Mouse (Mus musculus): Measurements from ENCODE around the gene Hmgb3. TPM values are rescaled to one million over a fixed set of nuclear protein-coding genes. Genes with fewer than 3 reads are reported as not detected.

Gene Hmgb3
- polyA plus RNA-seq, 1 experiment from 2014 or later: 719 TPM

DNA sequence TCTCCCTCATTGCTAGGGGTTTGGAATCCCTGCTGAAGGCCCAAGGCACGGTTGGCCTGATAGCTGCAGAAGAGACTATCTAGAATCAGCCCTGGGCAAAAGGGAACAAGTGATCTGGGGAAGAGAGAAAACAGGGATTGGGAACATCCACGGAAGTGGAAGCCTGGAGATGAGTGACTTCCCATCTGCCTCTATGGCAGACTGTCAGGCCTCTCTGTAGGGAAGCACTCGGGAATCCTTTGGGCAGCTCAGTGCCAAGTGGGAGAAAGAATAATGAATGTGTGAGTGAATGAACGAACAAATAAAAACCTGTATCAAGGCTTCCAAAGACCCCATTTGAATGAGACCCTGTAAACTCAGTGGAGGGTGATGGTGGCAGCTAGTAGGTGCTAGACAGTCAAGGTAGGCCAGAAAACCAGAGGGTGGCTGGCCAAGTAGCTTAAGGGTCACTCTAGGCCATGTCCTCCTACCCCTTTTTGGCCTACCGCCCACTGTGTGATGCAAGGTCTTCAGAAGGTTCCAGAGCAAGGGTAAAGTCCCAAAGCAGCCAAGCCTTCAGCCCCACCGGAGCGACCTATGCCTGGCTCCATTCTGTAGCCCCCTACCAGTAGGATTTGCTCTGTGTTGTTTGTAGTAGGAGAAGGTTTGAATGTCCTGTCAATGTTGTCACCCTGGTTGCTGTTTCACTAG is 14.8 kb upstream of the Hmgb3 start:
- Histone ChIP-seq H3K4me3 (no peak overlapping the region), H3K9me3 (replicated peaks) (no peaks in the 10 kb centered on the region)
- 85% methylated on average over 7 of the region's 7 CpGs for WGBS

GRCm38 (mm10) chrX:71544731-71545130 is 11.0 kb upstream of the Hmgb3 start:
- H3K4me3 ChIP-seq: no peak overlapping the region
- no peaks in the 10 kb centered on the region for H3K4me1 ChIP-seq
- no peak overlapping the region for H3K27ac ChIP-seq (replicated peaks)
- no peaks in the 10 kb centered on the region for H3K36me3 ChIP-seq
- WGBS: 72% methylated on average over 5 of the region's 5 CpGs
- H3K27me3 ChIP-seq (ENCODE audit: low read depth, poor library complexity, severe bottlenecking): peaks cover 8% of the 10 kb centered on the region; the same call in 1 of the 2 replicates
- DNase-seq (ENCODE audit: low spot score): no peak
- no peaks in the 10 kb centered on the region for H3K9me3 ChIP-seq (replicated peaks)

More for the DNA sequence above, 14.8 kb upstream of the Hmgb3 start:
- no peaks in the 10 kb centered on the region for H3K36me3 ChIP-seq
- DNase-seq (ENCODE audit: low spot score): no peak
- peaks cover 8% of the 10 kb centered on the region; the same call in 1 of the 2 replicates for H3K27me3 ChIP-seq (ENCODE audit: low read depth, poor library complexity, severe bottlenecking)
- H3K4me1 ChIP-seq: no peaks in the 10 kb centered on the region
- no peak overlapping the region for H3K27ac ChIP-seq (replicated peaks)

DNA sequence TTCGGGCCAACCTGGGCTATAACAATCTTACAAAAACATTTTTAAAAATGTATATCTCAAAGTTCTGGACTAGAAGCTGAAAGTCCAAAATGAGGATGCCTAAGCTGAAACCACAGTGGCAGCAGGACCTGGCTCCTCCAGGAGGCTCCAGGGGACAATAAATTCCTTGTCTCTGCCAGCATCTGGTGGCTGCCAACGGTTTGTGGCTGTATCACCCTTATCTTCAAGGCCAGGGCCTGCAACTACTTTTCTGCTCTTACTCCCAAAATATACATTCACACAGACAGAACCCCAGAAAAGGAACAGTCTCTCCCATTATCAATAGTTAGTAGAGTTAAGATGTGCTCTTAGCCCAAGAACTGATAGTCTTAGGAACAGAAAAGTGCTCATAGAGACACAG is 10.6 kb upstream of the Hmgb3 start:
- H3K4me3 ChIP-seq: no peak overlapping the region
- H3K9me3 ChIP-seq (replicated peaks): no peaks in the 10 kb centered on the region
- no peak overlapping the region for H3K27ac ChIP-seq (replicated peaks)
- H3K36me3 ChIP-seq: no peaks in the 10 kb centered on the region
- H3K27me3 ChIP-seq (ENCODE audit: low read depth, poor library complexity, severe bottlenecking): peaks cover 8% of the 10 kb centered on the region; the same call in 1 of the 2 replicates
- no peak for DNase-seq (ENCODE audit: low spot score)
- 80% methylated on average over 2 of the region's 2 CpGs for WGBS
- H3K4me1 ChIP-seq: no peaks in the 10 kb centered on the region

DNA sequence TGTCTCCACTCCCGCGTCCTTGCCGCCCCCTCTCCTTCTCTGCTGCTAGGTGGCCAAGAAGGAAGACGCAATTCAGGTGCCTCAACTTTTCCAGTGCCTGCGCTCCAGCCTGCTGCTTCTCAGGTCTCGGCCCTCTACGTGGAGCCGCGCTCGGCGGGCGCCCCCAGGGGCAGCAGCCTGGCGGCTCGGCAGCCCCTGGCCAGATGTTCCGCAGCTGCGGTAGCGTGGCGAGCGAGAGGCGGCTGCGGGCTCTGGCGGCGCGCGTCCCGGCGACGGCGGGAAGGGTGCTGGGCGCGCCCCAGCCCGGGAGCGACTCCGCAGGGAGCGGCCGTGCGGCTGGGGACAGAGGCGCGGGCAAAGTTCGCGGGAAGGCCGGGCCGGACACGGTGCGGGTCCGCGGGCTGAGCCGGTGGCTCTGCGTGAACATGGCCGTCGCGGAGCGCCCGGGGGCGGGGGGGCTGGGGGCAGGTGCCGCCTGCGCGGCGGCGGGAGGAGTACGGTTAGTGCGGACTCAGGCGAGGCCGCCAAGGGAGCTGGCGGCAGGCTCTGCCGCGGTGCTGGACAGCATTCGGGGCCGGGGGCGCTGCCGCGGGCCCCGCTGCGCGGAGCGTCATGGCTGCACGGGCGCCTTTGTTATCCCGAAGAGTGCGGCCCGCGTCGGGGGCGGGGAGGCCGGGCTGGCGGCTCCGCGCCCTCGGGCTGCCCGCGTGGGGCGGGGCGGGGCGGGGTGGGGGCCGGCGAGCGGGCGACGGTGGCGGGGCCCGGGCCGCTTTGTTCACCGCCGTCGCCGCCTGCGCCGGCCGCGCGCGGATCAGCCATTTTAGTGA is 610 bp downstream of the Hmgb3 start:
- Histone ChIP-seq H3K27me3 (ENCODE audit: low read depth, poor library complexity, severe bottlenecking) (peaks cover 7% of the 10 kb centered on the region; the same call in 1 of the 2 replicates), H3K9me3 (replicated peaks) (peaks cover 6% of the 10 kb centered on the region), H3K4me1 (peaks cover 6% of the 10 kb centered on the region; the same call in 1 of the 2 replicates), H3K4me3 (peak overlapping the region; percentile 79), H3K27ac (replicated peaks) (peak overlapping the region; percentile 99), H3K36me3 (peaks cover 21% of the 10 kb centered on the region)
- 38% methylated on average over 101 of the region's 112 CpGs for WGBS
- peak; percentile 46 for DNase-seq (ENCODE audit: low spot score)

DNA sequence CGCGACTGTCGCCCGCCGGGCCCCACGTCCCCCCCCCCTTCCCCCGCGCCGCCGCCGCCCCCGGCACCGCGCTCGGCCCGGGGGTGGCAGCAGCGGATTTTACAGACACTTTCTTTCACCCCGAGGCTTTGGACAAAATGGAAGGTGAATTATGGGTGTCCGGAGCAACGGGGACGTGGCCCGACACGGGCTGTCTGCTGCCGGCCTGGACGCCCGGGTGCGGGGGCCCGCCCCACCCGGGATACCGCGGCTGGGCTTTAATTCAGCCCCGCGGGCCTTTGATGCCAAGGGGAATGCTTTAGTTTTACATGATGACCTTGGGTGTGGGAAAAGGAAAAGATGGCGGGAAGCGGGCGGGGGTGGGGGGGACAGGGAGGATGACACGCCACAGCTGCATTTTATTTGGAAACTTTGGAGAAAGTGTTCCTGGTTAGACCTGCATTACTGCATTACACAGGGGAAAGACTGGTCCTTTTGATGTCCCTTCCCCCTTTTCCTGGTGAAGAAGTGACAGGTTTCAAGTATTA is 1.3 kb downstream of the Hmgb3 start:
- Histone ChIP-seq H3K36me3 (peaks cover 27% of the 10 kb centered on the region), H3K27me3 (ENCODE audit: low read depth, poor library complexity, severe bottlenecking) (peaks cover 7% of the 10 kb centered on the region; the same call in 1 of the 2 replicates), H3K4me3 (peak overlapping the region; percentile 79), H3K9me3 (replicated peaks) (peaks cover 6% of the 10 kb centered on the region), H3K27ac (replicated peaks) (peak overlapping the region; percentile 99), H3K4me1 (peaks cover 6% of the 10 kb centered on the region; the same call in 1 of the 2 replicates)
- peak; percentile 33 for DNase-seq (ENCODE audit: low spot score)
- 28% methylated on average over 32 of the region's 37 CpGs for WGBS

- peaks cover 6% of the 10 kb centered on the region; the same call in 1 of the 2 replicates for H3K27me3 ChIP-seq (ENCODE audit: low read depth, poor library complexity, severe bottlenecking)
- 90% methylated on average over 2 of the region's 2 CpGs for WGBS
- H3K9me3 ChIP-seq (replicated peaks): peaks cover 6% of the 10 kb centered on the region
- no peak for DNase-seq (ENCODE audit: low spot score)
- H3K36me3 ChIP-seq: peaks cover 30% of the 10 kb centered on the region
- no peak overlapping the region for H3K4me3 ChIP-seq
- no peak overlapping the region for H3K27ac ChIP-seq (replicated peaks)
- H3K4me1 ChIP-seq: peaks cover 6% of the 10 kb centered on the region; the same call in 1 of the 2 replicates
Observed at GRCm38 (mm10) chrX:71559336-71559735, 3.6 kb downstream of the Hmgb3 start.

- peaks cover 30% of the 10 kb centered on the region for H3K36me3 ChIP-seq
- H3K27ac ChIP-seq (replicated peaks): no peak overlapping the region
- whole genome bisulfite sequencing: 89% methylated on average over 1 of the region's 1 CpGs
- H3K4me3 ChIP-seq: no peak overlapping the region
- peaks cover 6% of the 10 kb centered on the region; the same call in 1 of the 2 replicates for H3K4me1 ChIP-seq
- H3K27me3 ChIP-seq (ENCODE audit: low read depth, poor library complexity, severe bottlenecking): no peaks in the 10 kb centered on the region
- no peak for DNase-seq (ENCODE audit: low spot score)
- peaks cover 6% of the 10 kb centered on the region for H3K9me3 ChIP-seq (replicated peaks)
Observed at GRCm38 (mm10) chrX:71560796-71561195, 5.1 kb downstream of the Hmgb3 start.

- WGBS: 81% methylated on average over 3 of the region's 3 CpGs
Observed at GRCm38 (mm10) chrX:71573132-71573900, 17.6 kb downstream of the Hmgb3 start.

DNA sequence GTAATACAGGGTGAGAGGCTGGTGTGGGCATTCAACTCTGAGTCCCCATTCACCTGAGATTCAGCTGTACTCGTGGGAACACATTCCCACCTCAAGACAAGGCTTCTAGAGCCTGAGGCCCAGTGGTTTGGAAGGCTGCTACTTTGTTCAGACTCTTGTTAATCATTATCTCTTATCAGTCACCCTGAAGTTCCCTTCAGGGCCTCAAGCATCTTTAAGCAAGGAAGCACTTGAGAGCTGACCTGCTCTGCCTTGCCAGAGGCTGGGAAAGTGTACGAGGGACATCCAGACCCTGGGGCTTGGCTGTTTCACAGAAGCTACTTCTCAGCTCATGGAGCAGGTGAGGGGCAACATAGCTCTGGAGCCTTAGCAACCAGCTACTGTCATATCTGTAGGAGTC is 19.8 kb downstream of the Hmgb3 start:
- Histone ChIP-seq H3K27ac (replicated peaks) (no peak overlapping the region), H3K27me3 (ENCODE audit: low read depth, poor library complexity, severe bottlenecking) (no peaks in the 10 kb centered on the region), H3K4me1 (no peaks in the 10 kb centered on the region), H3K4me3 (no peak overlapping the region), H3K36me3 (no peaks in the 10 kb centered on the region), H3K9me3 (replicated peaks) (no peaks in the 10 kb centered on the region)
- 75% methylated on average over 2 of the region's 2 CpGs for WGBS
- DNase-seq (ENCODE audit: low spot score): no peak

More at GRCm38 (mm10) chrX:71573132-71573900, 17.6 kb downstream of the Hmgb3 start:
- Histone ChIP-seq H3K9me3 (replicated peaks) (no peaks in the 10 kb centered on the region), H3K27me3 (ENCODE audit: low read depth, poor library complexity, severe bottlenecking) (no peaks in the 10 kb centered on the region), H3K4me3 (no peak overlapping the region), H3K4me1 (no peaks in the 10 kb centered on the region), H3K36me3 (no peaks in the 10 kb centered on the region), H3K27ac (replicated peaks) (no peak overlapping the region)
- no peak for DNase-seq (ENCODE audit: low spot score)

DNA sequence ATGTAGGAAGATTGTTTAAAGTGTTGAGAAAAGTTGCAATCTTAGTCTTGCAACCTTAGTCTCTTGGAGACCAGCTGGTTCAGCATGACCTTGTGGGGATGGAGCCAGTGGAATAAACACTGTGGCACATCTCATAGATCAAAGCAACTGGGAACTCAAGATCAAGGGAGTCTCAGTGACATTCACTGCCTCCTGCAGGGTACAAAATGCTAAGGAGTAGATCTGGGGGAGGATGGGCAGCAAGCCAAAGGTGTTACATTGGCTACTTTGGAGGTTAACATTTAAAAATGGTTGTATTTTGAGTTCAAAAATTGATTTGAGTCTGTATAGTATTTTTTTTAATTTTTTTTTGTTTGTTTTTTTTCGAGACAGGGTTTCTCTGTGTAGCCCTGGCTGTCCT is 33.5 kb downstream of the Hmgb3 start:
- Histone ChIP-seq H3K36me3 (no peaks in the 10 kb centered on the region), H3K27me3 (ENCODE audit: low read depth, poor library complexity, severe bottlenecking) (no peaks in the 10 kb centered on the region)
- 67% methylated on average over 1 of the region's 1 CpGs for WGBS

GRCm38 (mm10) chrX:71601052-71601611 is 45.4 kb downstream of the Hmgb3 start:
- Histone ChIP-seq H3K9me3 (replicated peaks) (no peaks in the 10 kb centered on the region), H3K27me3 (ENCODE audit: low read depth, poor library complexity, severe bottlenecking) (peaks cover 18% of the 10 kb centered on the region), H3K4me1 (peaks cover 8% of the 10 kb centered on the region; the same call in 1 of the 2 replicates), H3K4me3 (peak overlapping the region; percentile 45), H3K27ac (replicated peaks) (no peak overlapping the region), H3K36me3 (no peaks in the 10 kb centered on the region)
- peak; percentile 71 for DNase-seq (ENCODE audit: low spot score)
- 12% methylated on average over 25 of the region's 25 CpGs for WGBS

More for the DNA sequence above, 33.5 kb downstream of the Hmgb3 start:
- H3K4me3 ChIP-seq: no peak overlapping the region
- DNase-seq (ENCODE audit: low spot score): no peak
- H3K4me1 ChIP-seq: no peaks in the 10 kb centered on the region
- H3K27ac ChIP-seq (replicated peaks): no peak overlapping the region
- H3K9me3 ChIP-seq (replicated peaks): no peaks in the 10 kb centered on the region
